Mouse (Mus musculus) stomach, postnatal 0 days (tissue): ENCODE measurements around the gene Pepd.
A peak's percentile ranks its signal among the peaks of the same experiment; 100 is the strongest.

ENCODE experiments used
- CTCF ChIP-seq: IDR thresholded peaks from 2 replicates; pipeline ENCODE4 v1.5.1; 2016; ENCODE audit warnings: antibody characterized with exemption, low read depth, mild to moderate bottlenecking, moderate library complexity
- EP300 ChIP-seq: optimal IDR thresholded peaks from 2 replicates; pipeline ENCODE3; 2016; ENCODE audit warnings: antibody characterized with exemption

DNA sequence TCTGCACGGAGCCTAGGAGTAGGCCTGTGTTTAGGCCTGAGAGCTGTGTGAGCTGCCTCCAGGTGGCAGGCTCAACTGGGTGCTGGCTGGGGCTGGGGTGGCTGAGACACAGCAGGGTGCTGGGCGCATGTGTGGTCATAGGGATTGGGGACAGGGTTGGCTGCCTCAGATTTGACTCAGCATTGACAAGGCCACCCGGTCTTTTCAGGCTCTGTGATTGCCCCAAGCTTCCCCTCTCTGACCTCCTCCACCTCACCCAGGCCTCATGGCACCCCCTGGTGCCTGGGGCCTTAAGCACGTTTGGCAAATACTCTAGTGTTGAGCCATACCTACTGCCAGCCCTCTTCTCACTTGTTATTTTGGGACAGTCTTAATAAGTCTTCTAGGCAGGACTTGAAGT is 111.1 kb downstream of the Pepd start:
- TF ChIP-seq CTCF (peak; percentile 25; the same call in 1 of the 2 replicates), EP300 (no peak)
